Mouse (Mus musculus) liver, adult (tissue): ENCODE data around the gene Cxcr2.

Experiments used
- GATA4 ChIP-seq: IDR thresholded peaks from 2 replicates; pipeline ENCODE4 v1.6.1; 2014; ENCODE audit warnings: mild to moderate bottlenecking, low read length; ENCODE audit not compliant: insufficient replicate concordance

Cxcr2 gene

DNA sequence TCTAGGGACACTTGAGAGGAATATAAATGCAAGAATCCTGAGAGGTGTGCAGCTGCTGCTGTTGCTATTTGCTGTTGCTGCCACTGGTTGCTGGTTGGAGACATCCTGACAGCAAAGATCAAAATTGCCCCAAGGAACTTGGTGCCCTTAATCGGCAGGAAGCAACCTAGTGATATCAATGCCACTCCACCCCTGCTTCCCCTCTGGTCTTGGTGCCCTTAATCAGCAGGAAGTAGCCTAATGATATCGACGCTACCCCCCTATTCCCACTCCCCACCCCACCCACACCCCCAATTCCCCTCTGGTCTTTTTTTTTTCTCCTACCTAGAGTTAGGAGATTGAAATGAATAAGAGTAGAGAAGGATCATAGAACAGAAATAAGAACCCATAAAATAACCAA is 18.9 kb downstream of the Cxcr2 start:
- no peak for TF ChIP-seq GATA4

DNA sequence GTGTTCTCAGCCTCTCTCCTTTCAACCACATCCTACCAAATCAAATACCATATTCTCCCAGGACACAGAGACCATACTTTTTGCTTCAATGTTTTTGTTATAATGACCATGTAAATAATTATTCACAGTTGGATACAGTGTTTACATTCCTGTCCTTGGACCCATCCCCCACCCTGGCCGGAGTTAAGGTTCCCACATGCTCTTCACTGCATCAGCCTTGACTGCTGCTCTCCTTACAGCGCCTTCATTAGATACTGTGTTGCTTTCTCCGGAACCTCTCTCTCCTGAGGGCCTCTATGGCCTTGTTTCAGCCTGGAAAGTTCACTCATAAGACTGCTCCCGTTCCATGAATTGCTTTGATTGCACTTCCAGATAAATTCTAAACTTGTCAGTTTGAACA is 21.9 kb downstream of the Cxcr2 start:
- TF ChIP-seq GATA4: no peak

DNA sequence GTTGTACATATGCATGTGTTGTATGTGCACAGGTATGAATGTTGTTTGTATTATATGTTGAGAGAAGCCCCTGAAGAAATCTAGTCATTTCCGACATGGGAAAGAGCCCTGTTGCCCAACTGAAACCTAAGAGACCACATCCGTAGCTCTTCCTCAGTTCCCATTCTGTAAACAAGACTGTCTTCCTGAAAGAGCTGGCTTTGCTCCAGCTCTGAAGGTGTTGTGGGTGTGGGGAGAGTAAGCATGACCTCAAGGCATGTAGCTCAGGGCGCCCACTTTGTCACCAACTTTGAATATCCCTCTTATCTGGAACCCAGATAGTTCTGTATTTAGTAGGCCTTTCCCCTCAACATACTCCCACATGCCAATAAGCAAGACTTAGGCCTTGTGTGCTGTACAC is 24.8 kb downstream of the Cxcr2 start:
- TF ChIP-seq GATA4: no peak

DNA sequence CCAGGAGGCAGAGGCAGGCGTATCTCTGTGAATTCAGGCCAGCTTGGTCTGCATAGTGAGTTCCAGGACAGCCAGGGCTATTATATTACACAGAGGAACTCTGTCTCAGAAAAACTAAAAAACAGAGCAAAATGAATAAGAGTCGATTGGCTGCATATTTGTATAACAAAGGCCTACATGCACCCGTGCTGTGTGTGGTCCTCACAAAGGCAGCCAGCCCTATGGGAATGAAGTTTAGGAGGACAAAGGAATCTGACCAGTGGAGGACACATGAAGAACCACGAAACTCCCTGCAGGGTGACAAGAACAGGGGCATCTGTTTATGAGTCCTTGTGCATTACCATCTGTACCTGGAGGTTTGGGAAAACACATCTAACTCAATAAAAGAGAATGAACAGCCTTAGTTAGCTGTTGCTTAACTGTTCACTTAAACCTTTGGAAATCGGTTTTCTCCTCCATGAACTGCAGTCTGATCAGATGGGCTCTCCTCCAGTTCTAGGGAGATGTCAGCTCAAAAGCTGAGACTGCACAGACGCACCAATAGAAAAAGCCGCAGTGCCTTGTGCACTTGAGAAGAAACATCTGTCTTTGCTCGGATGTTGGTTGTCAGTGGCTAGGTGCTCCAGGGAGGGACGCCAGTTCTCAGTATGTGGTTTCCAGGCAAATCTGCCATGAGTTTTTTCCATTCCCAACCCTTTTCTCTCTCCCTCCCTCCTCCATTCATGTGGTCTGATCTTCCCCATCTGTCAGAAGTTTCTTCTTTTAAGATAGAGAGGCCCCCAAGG is 26.0 kb downstream of the Cxcr2 start:
- TF ChIP-seq GATA4: peak; percentile 40; the same call in 1 of the 2 replicates

DNA sequence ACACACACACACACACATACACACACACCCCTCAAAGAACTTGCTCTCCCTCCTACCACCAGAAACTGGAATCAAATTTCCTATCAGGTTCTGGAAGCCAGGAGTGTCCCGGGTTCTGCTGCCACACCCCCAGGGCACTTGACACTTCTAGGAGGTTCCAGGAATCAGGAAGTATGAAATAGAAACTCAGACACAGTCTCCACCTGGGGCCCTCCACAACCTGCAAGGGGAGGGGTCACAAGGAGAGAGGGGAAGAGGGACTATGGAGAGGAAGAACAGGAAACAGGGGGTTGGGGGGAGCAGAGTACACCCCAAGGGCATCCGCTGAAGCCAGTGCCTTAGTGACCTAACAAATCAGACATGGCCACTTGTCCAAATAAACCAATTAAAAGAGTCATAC is 27.7 kb downstream of the Cxcr2 start:
- no peak for TF ChIP-seq GATA4

DNA sequence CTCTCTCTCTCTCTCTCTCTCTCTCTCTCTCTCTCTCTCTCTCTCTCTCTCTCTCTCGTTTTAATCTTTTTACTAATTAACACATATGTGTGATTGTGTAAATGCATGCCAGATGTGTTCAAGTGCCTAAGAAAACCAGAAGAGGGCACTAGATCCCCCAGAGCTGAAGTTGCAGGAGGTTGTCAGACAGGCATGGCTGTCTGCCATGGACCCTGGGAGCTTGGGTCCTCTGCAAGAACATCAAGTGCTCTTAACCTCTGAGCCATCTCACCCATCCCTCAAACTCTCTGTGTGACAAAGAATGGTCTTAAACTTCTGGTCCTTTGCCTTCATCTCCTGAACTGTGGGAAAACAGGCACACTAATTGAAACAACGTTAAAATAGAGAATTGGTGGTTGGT is 29.2 kb downstream of the Cxcr2 start:
- TF ChIP-seq GATA4: no peak

DNA sequence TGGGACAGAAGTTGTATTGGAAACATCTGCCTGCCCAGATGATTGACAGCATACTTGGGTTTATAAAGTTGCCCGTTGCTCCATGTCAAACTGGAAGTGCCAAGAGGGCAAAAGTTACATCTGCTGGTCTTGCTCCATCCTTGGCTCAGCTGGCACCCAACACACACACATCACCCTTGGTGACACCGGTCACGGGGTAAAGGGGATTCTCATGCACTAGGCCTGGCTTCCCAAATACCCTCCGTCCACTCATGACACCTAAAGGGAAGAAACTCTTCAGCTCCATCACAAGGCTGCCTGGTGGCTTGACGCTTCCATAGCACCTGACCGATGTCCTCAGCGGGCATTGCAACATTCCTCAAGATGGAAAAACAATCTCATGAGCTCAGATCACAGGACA is 36.7 kb downstream of the Cxcr2 start:
- no peak for TF ChIP-seq GATA4

DNA sequence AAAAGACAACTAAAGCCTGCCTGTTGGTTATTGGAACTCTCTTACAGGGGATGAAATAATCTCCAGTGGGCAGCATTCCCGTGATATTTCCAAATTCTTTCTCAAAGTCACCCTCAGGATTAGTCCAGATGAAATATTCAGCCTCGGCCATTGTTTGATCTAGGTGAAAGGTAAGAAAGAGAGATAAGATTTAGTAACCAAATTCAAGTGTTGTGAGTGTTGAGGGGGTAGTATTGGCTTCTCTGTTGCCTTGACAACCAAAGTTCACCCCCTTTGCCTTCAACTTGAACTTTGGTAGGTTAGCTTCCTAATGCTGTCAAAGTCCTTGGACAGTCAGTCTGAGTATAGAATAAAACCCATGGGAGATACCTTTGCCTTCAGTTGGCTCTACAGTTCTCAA is 38.9 kb downstream of the Cxcr2 start:
- TF ChIP-seq GATA4: peak; percentile 42; the same call in 1 of the 2 replicates

DNA sequence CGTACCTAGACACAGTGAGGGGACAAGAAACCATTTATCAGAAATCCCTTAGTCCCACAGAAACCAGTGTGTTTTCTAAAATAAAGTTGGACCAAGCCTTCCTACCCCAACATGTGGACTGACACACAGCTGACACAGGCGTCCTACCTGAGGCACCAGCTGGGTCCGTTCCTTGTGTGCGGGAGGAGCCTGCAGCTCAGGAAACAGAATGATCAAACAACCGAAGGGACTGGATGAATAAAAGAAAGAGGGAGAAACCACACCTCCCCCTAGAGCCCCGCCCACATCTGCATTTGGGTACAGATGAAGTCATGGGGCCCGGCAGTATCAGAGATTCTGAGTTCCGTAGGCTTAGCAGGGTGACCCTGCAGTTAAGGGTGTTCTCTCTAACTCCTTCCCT is 40.7 kb downstream of the Cxcr2 start, which contains the start of gene Cxcr1:
Gene Cxcr1 (minus strand): TSS at position 187 of the 400 bp plus-strand sequence.
- TF ChIP-seq GATA4: no peak

DNA sequence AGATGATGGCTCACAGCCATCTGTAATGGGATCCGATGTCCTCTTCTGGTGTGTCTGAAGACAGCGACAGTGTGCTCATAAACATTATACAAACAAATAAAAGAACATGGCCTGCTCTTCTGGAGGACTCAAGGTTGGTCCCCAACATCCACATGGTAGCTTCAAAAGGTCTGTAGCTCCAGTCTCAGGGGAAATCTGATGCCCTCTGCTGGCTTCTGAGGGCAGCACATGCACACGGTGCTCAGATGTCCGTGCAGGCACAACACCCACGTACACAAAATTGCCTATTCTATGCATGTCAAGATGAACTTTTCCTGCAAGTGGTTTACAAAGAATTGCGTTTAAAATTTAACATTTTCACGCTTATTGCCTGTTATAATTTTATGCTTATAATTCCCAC is 42.2 kb downstream of the Cxcr2 start:
- no peak for TF ChIP-seq GATA4

DNA sequence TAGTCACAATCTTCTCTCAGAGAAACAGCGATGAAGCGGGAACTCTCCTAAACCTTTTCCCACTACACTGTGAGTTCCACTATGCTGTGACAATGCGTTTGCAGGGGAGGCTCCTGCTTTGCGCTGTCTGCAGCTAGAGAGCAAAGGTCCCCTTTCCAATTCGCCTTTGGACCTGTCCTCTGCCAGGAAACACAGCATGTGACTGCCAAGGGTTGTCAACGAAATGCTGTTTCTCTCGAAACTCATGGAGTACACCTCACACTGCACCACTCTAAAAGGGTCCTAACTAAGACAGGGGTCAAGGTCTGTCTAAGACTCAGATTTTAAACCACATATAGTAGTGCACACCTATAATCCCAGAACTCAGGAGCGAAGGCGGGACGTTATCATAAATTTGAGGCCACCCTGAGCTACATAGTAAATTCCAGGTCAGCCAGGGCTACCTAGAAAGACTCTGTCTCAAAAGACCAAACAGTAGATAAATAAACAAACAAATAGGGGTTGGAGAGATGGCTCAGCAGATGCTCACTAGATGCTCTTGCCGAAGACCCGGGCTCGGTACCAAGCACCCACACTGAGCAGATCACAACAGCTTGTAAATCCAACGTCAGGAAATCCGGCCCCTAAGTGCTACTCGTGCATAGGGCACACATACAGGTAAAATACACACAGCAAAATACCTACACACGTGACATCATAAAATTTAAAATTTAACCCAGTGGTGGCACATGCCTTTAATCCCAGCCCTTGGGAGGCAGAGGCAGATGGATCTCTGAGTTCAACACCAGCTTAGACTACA is 43.0 kb downstream of the Cxcr2 start:
- no peak for TF ChIP-seq GATA4

DNA sequence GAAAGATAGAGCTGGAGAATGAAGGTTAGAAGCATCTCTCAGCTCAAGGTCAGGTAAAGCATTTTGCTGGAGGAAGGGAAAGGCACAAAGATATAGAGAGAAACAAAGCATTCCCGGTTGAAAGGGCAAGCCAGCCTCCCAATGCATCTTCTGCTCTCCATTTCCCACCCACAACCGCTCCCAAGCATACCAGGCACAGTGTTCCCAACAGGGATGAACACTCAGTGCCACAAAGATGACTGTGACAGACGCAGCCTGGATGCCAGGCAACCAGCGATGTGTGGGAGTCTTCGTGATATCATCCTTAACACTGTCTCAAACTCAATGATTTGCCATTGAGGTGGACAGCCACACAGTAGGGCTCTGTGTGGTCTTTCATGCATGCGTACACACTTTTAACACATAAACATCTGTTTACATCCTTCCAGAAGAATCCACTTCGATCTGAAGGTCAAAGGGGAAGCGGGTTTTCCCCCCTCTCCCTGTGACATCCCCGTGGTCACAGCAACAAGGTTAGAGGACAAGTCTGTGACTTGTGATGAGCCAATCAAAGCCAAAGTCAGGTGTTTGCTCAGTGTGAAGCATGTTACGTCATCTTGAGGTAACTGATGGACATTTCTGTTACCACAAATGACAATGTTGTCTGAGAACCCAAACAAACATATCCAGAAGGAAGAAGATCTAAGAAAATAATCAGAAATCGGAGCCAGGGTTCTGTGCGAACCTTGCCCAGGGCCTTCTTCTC is 44.1 kb downstream of the Cxcr2 start:
- no peak for TF ChIP-seq GATA4

DNA sequence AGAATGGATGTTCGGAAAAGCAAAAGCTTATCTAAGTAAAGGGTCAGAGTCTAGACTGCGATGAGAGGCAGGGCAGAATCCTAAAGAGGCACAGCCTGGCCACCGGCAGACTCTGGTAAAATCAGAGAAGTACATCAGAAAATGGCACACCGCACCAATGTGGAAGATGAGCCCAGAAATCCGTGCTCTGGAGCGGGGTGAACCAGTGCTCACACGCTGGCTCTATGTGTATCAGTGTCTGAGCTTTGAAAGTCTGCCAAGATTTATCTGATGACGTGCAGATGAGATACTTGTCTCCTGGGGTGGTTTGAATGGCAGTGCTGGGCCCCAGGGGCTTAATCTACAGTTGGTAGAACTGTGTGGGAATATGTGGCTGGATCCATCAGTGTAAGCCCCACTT is 45.3 kb downstream of the Cxcr2 start:
- TF ChIP-seq GATA4: no peak

DNA sequence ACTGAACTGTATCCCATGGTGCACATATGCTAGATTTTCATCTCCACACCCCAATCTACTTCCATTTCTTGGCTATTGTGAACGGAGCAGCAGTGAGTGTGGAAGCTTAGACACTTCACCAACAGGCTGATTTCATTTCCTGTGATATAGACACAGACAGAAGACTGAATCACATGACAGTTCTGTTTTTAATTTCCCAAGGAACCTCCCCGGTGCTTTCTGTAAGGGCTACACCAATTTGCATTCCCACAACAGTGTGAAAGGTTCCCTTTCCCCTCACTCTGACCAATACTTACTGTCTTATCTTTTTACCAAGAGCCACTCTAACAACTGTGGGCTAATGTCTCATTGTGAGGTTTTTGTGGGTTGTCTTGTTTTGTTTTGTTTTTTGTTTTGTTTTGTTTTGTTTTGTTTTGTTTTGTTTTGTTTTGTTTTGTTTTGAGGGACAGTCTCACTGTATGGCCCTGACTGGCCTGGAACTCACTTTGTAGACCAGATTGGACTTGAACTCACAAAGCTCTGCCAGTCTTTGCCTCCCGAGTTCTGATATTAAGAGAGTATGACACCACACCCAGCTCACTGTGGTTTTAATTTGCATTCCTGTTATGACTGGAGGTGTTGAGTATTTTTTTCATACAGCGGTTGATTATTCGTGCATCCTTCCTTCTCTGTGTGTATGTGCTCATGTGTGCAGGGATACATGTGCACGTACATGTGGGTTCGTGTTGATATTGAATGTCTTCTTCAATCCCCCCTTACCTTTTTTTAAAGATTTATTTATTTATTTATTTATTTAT is 47.5 kb downstream of the Cxcr2 start:
- TF ChIP-seq GATA4: no peak

DNA sequence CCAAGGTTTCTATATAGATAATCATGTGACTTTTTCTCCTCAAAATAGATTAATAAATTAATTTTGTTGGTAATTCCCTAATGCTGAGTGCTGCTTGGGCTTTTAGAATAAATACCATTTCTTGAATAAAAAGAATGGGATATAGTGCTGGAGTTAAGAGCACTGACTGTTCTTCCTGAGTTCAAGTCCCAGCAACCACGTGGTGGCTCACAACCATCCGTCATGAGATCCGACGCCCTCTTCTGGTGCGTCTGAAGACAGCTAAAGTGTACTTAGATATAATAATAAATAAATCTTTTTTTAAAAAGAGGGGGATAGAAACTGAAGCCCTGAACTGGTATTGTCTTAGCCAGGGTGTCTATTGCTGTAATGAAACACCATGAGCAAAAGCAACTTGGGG is 49.7 kb downstream of the Cxcr2 start:
- no peak for TF ChIP-seq GATA4
